Mouse (Mus musculus) cerebellum, adult 9-10 months (tissue): ENCODE data around the gene Emsy.

Source experiments
- DNase-seq: peaks from one replicate; pipeline ENCODE4 v3.0.0; 2022

Gene Emsy

GRCm38 (mm10) chr7:98656531-98657221 is at the start of gene Emsy:
TSS of gene Emsy (minus strand) at chr7:98656783.
- peak; percentile 98 for DNase-seq

- no peak for DNase-seq
Observed at GRCm38 (mm10) chr7:98704276-98704675, 47.7 kb upstream of the Emsy start.

- peak; percentile 48 for DNase-seq
Observed at GRCm38 (mm10) chr7:98703365-98703881, 46.8 kb upstream of the Emsy start.

GRCm38 (mm10) chr7:98702283-98703240 is 46.0 kb upstream of the Emsy start, which contains the start of gene Thap12:
TSS of gene Thap12 (plus strand) at chr7:98703103.
- peak; percentile 99 for DNase-seq

- peak; percentile 47 for DNase-seq
Observed at GRCm38 (mm10) chr7:98701771-98702170, 45.2 kb upstream of the Emsy start.

GRCm38 (mm10) chr7:98698590-98698989 is 42.0 kb upstream of the Emsy start:
- DNase-seq: no peak

- no peak for DNase-seq
Observed at GRCm38 (mm10) chr7:98698041-98698440, 41.5 kb upstream of the Emsy start.

GRCm38 (mm10) chr7:98697496-98697895 is 40.9 kb upstream of the Emsy start:
- no peak for DNase-seq

GRCm38 (mm10) chr7:98694046-98694445 is 37.5 kb upstream of the Emsy start:
- DNase-seq: no peak

- DNase-seq: no peak
Observed at GRCm38 (mm10) chr7:98692761-98693546, 36.4 kb upstream of the Emsy start.

- DNase-seq: no peak
Observed at GRCm38 (mm10) chr7:98690831-98691230, 34.2 kb upstream of the Emsy start.

- no peak for DNase-seq
Observed at GRCm38 (mm10) chr7:98690126-98690525, 33.5 kb upstream of the Emsy start.

GRCm38 (mm10) chr7:98685895-98686294 is 29.3 kb upstream of the Emsy start:
- no peak for DNase-seq

- no peak for DNase-seq
Observed at GRCm38 (mm10) chr7:98682821-98683220, 26.2 kb upstream of the Emsy start.

- no peak for DNase-seq
Observed at GRCm38 (mm10) chr7:98680691-98681090, 24.1 kb upstream of the Emsy start.

GRCm38 (mm10) chr7:98678441-98678840 is 21.9 kb upstream of the Emsy start:
- DNase-seq: no peak

GRCm38 (mm10) chr7:98677511-98677910 is 20.9 kb upstream of the Emsy start:
- DNase-seq: no peak

GRCm38 (mm10) chr7:98674344-98674743 is 17.8 kb upstream of the Emsy start:
- DNase-seq: no peak

GRCm38 (mm10) chr7:98672241-98672955 is 15.8 kb upstream of the Emsy start:
- no peak for DNase-seq

GRCm38 (mm10) chr7:98671416-98671815 is 14.8 kb upstream of the Emsy start:
- DNase-seq: no peak

- no peak for DNase-seq
Observed at GRCm38 (mm10) chr7:98670831-98671230, 14.2 kb upstream of the Emsy start.
